Mouse (Mus musculus) CD4-positive, CD25-positive, alpha-beta regulatory T cell, adult 2 months (primary cell): ENCODE results near the gene Ubl3.
A peak's percentile ranks its signal among the peaks of the same experiment; 100 is the strongest.

Experiments
- DNase-seq: peaks from one replicate; pipeline ENCODE4 v3.0.0-alpha.2; 2012; ENCODE audit warnings: low read depth, low spot score

Ubl3 gene

DNA sequence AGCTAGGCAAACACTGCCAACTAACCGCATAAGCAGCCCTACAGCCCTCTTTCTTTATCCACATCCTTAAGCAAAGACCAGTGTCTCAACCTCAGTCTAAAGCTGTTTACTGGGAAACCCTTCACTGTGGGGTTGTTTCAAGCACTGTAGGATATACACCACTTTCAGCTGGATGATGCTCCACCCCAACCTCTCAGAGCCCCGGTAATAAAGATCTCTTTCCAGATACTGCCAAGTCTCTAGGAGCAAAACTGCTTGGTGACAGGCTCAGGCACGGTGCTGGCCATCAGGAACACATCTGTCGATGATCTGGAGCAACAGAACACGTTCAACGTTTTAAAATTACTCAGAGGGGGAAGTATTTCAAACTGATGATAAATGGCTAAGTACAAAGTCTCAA is 25.0 kb downstream of the Ubl3 start:
- no peak for DNase-seq

DNA sequence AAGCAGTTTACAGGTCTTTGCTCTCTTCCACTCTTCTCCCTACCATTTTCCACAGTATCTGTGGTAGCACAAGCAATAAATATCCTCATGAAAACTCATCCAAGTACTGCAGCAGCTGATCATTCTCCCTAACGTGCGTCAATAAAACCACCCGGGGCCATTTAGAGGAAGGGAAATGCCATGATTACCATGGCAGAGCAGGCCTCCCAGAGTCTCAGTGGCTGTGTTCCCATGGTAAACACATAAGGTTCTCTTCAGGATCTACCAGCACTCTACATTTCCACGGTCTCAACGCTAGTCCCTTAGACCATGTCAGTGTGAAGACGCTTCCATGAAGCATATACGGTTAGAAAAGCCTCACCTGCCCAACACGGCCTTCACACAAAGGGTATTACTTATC is 26.0 kb downstream of the Ubl3 start:
- DNase-seq = no peak

DNA sequence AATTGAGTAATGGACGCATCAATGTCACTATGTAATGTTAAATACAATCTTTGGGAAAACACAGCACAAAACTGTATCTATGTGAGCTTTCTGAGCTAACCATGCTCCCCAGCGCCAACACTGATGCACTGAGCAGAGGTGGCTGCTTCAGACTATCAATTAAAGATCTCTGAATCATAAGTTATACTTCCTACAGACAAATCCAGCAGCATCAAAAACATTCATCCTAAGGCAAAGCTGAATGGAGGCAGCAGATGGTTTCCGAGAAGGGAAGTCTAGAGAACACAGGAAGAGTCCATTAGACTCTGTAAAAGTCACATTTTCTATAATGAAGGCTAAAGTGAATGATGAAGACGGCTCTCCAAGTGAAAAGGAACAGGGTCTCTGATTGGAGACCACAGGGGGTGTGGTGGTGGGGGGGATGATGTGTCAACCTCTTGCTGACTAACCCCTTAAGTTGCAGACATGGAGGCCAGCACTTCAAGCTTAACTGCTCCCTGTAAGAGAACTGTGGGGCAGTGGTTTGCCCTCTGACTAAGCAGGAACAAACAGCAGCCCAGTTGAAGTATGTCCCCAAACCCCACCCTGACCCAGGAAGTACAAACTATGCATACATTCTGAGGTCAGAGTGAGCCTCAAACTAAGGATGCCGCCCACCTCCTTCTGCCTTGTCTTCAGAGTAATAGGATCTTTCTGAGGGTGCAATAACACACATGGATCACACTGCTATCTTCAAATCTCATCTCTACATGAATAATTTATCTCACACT is 29.2 kb downstream of the Ubl3 start:
- DNase-seq = no peak

DNA sequence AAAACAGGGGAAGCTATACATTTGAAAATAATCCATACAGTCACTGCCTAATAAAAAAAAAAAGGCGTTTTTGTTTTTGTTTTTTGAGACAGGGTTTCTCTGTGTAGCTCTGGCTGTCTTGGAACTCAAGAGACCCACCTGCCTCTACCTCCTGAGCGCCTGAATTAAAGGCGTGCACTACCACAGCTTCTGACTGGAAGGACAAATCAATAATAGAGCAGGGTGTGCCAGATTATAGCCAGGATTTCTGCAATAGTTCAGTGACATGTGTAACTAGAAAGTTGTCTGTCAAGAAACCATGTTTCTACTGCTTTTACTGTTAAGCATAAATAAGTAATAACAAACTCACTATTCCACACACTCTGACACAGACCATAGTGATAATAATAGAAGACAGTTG is 30.2 kb downstream of the Ubl3 start:
- DNase-seq = no peak

DNA sequence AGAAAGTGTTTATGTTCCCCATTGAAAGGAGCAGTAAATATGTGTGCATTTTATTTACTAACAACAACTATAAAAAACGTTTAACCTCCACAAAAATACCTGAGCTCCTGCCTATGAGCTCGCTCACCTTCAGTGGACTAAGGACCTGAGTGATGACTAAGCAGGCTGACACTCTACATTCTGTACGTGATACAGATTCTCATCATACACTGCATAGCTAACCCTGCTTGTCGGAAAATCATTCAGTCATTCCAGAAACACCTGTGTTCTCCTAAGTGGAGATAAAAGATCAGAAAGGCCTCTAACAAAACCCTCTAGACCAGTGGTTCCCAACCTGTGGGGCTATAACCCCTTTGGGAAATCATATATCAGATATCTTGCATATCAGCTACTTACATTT is 35.1 kb downstream of the Ubl3 start:
- DNase-seq = no peak

DNA sequence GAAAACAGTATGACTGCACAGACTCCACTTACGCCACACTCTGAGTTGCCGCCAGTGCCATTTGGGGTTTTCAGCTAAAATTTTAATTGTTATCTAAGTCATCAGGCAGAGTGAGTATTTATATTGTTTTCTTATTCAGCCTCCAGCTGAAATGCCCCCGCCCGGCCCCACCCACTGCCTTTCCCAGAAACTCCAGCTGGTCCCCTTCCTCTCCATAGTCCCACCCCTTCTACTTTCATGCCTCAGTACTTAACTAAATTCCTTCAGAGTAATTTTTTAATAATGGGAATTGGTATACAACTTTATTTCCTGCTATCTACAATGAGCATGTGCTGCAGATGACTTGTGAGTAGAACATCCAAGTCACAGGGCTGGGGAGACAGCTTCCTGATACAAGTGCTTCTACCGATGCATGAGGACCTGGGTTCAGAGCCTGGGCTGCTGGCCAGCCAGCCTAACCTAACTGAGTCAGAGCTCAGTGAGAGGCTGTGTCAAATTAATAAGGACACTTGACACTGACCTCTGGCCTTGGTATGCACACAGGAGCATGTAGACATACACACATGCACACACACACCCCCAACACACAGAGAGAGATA is 40.4 kb downstream of the Ubl3 start:
- no peak for DNase-seq

DNA sequence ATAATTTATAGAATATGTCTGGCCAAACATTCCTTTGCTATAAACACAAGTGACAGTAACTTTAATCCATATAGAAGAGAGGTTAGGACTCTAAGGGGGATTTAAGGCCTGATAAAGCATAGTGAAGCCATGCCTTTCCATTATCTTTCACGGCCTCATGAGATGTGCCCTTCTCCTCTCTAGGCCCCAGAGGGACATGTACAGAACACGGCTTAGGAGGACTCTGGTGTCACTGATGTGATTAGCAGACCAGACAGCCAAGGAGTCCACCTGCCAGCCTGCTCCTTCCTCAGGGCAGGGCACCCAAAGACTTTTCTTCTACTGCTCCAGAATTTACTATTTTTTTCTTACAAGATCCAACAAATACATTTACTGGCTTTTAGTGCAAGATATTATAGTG is 42.3 kb downstream of the Ubl3 start:
- no peak for DNase-seq

DNA sequence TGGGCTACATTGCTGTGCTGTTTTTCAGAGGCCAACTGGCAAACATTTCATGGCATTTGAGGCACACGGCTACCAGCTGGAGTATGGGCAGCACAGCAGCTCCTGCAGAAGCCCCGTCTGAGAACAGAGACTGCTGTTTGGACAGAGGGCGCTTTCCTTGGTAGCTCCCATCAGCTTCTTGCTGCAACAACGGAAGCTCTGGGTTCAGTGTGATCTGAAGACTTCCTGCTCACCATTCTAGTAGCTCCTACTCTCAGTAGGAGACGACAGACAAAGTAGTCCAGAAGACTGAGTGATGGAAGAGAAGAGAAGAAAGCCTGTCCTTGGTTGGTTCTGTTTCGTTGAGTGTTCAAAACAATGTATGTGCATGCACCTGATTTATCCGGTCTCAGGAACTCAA is 42.9 kb downstream of the Ubl3 start:
- DNase-seq = peak; percentile 56

DNA sequence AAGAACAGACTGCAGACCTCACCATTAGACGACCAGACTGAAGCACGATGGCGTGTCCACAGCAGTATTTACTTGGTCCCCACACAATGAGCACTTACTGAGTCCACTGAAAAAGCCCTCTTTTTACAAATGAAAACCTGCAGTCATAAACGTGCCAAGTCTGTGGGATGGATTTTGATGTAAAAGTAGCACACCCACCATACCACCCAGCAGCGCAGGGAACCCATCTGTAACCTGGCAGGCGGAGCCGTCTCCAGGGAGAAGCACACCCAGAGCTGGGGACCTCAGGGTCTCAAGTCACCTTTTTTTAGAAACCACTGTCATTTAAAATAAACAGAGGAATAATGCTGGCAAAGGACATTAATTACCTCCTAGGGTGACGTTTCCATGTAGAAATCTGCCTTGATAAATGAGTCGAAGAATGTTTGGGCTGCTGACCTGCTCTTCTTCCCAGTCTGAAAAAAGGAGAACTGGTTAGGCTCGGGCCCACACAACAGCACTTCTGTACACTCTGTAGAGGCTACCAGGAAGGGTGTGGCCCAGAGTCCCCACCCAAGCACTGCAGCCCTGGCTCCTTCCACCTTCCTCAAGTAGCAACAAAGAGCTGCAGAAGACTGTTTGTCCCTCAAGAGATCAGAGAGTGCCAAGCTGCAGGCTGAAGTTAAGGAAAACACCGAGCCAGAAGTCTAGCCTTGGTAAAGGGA is 43.5 kb downstream of the Ubl3 start:
- peak; percentile 22 for DNase-seq

DNA sequence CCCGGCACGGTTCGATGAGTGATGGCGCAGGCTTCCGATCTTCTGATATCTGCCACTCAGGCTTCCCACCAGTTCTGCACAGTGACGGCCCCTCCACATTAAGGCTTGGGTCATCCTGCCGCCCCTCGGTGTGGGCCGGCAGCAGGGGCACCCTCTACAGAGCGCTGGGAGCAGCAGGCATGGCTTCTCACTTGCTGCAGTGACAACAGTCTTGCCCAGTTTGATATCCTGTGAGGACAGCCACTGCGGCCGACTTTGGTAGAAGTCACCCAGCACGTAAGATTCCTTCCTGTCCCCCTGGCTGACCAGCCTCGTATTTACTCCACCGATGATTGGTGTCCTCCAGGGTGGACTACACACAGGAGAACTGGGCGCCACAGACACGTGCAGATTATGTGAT is 47.2 kb downstream of the Ubl3 start:
- no peak for DNase-seq

DNA sequence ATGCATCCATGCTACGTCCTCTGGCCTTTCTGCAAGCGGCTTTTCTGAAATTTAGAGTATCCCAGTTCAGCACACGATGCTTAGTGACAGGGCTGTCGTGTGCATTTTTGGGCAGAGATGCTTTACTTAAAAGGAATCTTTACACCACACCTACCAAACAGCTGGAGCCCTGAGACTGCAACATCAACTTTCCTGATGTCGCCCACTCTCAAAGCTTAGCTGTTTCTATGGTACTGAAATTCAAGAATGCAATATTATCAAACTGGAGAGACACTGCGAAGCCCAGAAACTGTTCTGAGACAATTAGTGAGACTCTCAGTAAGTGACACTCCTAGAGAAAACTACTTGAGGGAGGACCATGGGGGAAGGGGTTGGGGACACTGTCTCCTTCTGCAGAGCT is 50.4 kb downstream of the Ubl3 start:
- DNase-seq = no peak

DNA sequence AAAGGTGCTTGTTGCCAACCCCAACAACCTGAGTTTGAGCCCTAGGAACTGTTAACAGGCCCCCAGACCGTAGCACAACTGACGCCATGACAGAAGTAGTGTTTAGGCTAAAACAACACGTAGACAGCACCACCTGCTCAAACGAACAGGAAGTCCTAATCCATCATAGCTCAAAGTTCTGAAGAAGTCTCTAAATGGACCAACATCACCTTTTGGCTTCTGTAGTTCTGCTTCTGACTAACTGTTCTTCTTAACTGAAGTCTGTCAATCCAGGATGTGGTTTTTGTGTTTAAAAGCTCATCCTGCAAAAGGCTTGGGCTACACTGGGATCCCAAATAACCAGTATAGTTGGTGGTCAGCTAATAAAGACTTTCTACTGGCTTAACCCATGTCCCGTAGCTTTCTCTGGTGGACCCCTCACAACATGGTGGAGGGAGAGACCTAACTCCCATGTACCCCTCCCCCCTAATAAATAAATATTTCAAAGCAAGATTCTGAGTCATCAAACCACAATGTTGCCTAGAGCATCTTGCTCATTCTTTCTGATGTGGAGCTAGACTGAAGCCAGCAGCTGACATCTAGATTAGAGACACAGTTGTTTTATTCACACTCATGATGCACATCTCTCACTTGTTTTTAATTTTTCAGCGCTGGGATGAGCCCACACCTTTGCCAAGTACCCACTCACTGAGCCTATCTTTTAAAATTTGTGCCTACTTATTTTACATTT is 51.2 kb downstream of the Ubl3 start:
- peak; percentile 70 for DNase-seq

DNA sequence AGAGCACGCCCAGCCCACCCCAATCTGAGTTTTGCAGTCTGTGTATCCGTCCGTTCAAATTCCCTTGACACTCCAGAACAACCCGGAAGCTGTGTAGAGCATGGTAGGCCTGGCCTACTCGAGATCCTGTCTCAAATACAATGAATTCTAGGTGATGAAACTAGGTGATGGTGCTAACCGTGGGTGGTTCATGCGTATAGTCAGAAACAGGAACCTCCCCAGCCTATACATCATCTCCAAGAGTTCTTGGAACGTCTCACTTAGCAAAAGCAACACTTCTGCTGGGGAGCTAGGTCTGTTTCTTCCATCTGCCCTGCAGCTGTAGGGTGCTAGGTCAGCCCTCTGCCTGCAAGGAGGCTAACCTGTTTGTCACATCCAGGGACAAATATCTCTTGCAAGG is 52.1 kb downstream of the Ubl3 start:
- peak; percentile 31 for DNase-seq

DNA sequence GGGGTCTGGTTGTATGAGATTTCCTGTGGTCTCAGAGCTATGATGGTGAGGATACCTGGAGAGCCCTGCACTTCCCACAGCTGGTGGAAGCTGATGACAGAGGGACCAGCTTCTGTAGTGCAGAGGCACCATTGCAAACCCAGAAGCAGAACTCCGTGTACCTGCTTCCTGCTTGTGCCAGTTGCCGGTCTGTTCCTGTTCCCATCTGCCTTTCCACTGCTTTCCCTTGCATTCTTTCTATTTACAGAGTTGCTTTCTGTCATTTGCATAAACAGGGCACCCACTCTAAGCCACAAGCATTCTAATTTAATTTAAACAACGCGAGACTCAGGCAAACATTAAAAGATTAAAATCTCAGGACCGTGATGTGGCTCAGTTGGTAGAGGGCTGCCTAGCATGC is 53.0 kb downstream of the Ubl3 start:
- no peak for DNase-seq

DNA sequence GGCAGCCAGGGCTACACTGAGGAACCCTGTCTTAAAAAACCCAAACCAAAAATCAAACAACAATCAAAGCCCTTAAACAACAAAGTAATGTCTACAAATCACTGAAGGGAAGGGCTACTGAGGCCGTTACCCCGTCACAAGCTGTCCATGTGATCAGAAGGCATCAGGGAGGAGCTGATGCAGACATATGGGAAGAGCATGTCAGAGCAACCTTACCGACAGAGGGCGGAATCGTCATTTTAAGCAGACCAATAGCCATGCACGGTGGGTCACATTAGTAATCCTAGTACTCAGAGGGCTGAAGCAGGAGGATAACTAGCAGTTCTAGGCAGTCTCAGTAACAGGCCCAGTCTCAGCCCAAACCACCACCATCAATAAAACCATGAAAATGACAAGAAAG is 56.6 kb downstream of the Ubl3 start:
- DNase-seq = peak; percentile 24

DNA sequence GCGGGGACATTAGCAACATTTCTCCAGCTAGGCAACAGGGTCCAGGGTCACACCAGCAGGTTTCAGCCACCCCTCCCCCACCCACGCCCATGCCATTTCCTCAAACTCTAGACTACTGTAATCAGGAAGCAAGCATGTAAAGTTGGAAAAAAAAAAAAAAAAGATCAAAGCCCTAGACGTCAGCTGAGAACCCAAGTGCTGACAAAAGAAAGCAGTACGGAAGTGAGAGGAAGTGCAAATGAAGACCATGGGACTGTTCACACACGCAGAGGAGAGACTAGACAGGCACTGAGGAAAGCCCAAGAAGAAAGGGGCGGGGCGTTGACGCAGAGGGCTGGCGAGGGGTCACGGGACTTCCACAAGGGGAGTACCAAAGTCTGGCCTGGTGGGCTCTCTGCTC is 57.4 kb downstream of the Ubl3 start:
- peak; percentile 90 for DNase-seq

DNA sequence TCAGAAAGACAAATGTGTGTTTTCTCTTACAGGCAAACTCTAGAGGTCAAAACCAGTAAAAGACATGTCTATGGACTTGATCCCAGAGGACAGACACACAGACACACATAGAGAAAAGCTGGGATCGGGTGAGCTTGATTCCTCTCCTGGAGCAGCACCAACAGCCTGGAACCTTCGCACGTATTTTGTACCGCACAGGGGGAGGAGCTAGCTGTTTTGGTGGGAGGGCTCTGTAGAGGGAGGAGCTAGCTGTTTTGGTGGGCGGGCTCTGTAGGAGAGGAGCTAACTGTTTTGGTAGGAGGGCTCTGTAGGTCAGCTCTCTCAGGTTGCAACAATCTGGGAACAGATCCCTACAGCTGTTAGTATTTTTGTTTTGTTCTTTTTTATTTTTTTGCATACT is 58.3 kb downstream of the Ubl3 start:
- peak; percentile 43 for DNase-seq

DNA sequence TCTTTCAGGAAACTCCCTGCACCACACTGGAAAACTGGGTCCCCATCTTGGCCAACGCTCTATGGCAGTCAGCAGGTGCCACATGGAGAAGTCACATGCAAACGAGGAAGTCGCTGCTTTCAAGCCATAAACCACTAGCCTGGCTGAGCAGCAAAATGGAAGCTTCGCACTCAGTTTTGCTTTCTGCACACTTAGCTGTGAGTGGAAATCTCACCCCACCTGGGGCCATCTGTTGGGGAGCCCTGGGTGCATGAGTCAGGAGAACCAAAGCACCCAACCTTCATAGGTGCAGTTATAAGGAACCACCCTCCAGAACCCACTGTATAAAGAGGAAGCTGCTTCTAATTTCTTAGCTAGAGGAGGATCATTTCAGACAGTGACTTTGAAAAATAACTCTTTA is 59.6 kb downstream of the Ubl3 start:
- no peak for DNase-seq

DNA sequence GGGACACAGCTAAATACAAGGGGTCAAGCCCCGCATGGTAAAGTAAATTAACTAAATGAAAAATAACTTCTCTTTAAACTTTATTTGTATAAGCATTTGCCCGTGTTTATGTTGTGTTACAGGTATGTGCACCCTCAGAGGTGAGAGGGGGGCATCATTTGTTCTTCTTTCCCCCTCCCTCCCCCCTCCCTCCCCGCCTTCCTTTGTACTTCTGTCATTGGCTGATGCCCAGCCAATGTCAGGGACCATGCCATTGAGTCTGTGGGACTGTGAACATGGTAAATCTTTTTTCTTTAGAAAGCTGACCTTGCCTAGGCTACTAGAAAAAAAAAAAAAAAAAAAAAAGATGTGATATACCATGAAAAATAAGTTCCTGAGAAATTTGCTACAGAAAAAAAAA is 62.2 kb downstream of the Ubl3 start:
- DNase-seq = no peak

DNA sequence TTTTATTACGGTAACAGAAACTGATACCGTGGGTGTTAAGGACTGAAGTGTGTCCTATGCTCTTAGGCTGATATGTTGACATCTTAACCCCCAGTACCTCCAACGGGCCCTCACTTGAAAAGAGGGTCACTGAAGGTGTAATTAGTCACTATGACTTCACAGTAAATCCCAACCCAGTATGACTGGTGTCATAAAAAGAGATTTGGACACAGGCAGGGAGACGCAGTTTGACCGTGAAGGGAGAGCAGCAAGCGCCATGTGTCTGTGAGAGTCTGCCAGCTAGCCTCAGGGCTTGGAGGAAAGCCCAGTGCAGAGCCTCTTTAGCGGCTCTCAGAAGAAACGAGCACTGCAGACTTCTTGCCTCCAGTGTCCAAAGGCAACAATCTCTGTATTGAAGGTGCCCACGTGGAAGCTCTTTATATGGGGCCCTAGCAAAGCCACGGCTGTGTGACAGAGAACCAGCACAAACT is 62.8 kb downstream of the Ubl3 start:
- DNase-seq = no peak

DNA sequence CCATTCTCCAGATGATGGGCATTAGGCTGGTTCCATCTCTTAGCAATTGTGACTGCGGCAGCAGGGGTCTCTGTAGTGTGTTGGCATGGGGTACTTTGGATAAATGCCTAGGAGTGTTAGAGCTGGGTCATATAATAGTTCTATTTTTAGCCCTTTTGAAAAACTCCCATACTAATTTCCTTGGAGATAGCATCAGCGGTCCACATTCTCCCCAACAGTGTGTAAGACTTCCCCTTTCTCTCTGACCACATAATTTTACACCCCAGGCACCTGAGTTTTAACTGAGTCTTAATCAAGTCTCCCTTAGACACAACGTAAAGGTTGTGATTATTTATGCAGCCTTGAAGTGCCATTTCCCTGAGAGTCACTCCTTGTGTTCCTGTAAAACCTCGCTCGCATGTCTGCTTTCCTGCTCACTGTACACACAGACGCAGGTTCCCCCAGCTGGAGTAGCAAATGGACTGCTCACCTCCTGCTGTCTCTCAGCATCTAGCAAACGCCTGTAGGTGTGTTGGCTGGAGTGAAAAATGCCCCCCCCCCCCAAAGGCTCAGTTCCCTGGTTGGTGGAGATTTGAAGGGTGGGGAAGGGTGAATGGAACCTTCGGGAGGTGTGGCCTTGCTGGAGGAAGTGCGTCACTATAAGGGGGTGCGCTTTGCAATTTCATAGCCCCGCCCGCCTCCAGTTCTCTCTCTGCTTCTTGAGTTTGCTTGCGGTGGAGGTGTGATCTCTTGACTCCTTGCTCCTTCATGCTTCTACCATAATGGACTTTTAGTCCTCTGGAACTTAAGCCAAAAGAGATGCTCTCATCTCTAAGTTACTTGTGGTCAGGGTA is 63.5 kb downstream of the Ubl3 start:
- DNase-seq = peak; percentile 87
